Mouse (Mus musculus) adrenal gland, adult 18-20 months (tissue): ENCODE data around the gene Nos1ap. TPM values are rescaled to one million over a fixed set of nuclear protein-coding genes. Genes with fewer than 3 reads are reported as not detected.

Experiments used
- DNase-seq, 2 experiments: peaks; one replicate each; pipeline ENCODE4 v3.0.0; 2021 to 2022; ENCODE audit warnings: low spot score in 2 of 2
- total RNA-seq, 2 experiments: library from RNA; stranded (reverse); gene quantifications; 1 replicate in 1 of 2; 2 replicates in 1 of 2; pipeline ENCODE4 v1.2.3; 2021

The Nos1ap gene
- total RNA-seq, 2 experiments from 2014 or later, result 15.7 to 19.7 TPM

DNA sequence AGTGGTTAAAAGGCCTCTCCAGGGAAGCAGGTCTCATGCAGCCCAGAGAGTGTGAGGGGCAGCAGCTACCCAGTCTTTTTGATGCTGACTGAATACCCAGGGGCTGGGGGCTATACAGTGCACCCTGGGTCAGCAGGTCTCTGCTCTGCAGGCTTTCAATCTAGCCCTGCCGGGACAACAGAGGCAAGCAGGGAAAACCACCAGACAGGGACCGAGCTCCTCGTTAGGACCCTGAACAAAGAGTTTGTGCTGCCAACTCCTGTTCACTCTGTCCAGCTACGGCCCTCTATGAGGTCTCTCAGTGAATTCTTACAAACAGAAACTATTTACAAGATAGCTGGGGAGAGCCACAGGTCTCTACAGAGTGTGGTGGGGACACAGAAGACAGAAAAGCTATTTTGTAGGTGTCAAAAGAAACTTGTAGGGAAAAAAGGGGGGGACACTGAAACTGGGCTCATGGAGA, 86.4 kb downstream of the Nos1ap start:
- DNase-seq, result no peak

DNA sequence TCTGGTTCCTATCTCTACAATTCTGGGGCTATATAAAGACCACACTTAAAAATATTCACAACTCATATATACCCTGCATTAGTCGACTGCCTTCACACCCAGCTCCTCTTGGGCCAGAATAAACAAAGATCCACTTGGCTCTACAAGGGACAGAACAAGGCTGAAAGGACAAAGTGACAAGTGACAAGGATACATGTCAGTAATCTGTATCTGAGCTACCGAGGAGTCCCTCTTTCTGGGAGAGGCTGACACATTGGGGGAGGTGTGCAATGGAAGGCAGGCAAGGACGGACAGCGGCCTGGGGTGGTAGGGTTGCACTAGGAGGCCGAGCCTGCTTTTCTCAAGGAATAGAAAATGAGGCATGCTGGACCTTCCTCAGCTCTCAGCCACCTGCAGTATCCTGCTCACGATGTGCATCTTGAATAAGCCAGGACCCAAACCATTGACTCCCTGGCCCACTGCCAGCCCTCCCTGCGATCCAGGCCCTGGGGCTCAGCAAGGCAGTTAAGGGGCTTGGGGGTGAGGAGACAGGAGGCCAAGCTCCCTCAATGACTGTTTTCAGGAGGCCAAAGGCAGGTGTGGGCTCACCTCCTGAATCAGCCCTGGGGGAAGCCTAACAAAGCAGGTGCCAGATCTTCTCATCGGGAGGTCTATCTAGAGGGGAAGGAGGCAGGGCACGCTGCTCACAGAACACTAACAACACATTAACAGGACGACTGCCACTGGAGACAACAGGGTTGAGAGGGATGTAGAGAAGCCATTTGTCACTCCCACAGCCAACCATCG, 87.0 kb downstream of the Nos1ap start:
- no peak for DNase-seq

DNA sequence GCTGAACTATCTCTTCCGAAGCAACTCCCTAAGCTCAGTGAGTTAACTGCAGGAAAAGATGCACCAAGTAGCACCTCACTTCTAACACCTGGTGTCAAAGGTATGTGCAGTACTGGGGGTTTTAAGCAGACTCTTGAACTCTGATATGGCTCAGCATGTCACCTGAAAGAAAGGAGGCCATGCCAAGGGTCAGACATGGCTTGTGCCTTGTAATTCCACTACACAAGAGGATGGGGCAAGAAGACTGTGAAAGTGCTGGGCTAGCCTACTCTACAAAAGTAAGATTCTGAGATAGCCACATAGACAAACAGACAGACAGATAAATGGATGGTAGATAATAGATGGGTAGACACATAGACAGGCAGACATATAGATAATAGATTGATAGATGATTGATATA, 87.7 kb downstream of the Nos1ap start:
- no peak for DNase-seq

DNA sequence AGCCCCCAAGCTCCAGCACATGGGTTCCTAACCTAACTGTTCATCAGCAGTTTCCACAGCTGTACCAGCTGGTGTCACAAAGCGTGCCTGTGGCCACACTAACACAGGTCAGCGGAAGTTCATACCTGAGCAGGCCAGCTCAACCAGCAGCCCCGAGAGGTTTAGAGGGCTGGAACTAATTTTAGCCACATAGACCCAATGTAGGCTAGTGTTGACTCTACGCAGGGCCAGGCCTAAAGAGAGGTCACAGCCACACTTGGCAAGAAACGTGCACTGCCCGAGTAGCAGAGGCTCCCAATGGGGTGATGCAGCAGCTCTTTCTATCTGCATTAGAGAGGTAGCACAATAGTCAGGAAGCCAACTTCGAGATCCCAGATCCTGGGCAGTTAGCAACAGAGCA, 88.1 kb downstream of the Nos1ap start:
- DNase-seq, result no peak

DNA sequence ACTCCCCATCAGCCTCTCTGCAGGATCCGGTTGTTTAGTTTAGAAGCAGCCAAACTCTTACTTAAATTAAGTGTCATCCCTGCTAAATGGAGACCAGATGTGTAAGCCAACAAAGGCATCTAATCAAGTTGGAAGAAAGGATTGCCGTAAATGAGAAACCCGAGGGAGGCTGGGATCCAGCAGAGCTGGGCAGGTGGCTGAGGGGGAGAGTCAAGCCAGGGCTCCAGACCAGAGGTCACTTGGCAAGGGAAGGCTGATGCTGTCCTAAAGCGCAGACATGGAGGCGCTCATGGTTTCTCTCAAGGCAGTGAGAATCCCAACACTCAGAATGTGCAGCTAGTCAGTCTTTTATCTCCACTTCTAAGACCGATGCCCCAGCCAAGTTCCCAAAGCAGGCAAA, 89.8 kb downstream of the Nos1ap start:
- DNase-seq, result no peak

DNA sequence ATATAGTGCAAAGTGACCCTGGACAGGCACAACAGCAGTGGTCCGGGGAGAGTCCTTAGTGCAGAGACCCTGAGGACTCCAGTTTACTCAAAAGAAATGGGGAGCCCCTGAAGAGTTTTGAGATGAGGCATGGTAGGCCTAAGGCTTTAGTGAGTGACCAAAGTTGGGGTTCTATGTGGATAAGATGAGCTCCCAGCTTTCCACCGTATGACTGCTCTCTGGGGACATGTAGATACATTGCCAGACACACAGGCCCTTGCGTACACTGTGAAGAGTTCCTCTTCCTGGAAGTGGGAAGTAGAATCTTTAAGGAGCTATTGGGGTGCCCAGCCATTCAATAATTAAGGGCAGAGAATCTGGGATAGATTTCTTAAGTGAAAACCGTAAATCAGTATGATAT, 90.2 kb downstream of the Nos1ap start:
- no peak for DNase-seq

DNA sequence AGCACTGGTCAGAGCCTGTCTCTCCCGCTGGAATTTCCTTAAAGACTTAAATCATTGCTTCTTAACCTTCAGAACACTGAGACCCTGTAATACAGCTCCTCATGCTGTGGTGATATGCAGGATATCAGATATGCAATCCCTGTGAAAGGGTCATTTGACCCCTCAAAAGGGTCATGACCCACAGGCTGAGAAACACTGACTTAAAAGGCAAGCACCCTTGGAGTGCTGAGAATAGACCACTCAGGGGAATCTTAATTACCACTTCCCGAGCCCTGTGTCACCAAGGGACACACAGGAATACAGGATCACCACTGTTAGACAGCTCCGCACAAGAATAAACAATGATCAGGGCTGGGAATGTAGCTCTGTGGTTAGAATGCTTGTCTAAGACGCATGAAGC, 91.0 kb downstream of the Nos1ap start:
- DNase-seq, result no peak

DNA sequence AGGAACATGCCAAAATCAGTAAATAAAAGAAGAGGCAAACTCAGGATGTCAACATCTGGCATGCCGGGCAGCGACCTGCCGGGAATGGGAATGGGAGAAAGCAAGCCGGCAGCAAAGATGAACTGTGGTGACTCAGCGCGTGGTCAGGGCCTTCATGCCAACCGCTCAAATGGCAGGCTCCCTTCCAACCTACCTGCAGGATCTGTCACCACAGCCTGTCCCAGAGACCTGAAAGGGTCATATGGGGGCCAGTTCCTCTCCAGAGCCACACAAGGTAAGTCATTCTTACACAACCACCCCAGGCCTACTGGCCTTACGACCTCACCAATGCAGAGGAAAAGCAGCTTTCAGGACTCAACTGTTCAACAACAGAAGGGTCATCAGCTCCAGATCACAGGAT, 93.4 kb downstream of the Nos1ap start:
- DNase-seq, result no peak

DNA sequence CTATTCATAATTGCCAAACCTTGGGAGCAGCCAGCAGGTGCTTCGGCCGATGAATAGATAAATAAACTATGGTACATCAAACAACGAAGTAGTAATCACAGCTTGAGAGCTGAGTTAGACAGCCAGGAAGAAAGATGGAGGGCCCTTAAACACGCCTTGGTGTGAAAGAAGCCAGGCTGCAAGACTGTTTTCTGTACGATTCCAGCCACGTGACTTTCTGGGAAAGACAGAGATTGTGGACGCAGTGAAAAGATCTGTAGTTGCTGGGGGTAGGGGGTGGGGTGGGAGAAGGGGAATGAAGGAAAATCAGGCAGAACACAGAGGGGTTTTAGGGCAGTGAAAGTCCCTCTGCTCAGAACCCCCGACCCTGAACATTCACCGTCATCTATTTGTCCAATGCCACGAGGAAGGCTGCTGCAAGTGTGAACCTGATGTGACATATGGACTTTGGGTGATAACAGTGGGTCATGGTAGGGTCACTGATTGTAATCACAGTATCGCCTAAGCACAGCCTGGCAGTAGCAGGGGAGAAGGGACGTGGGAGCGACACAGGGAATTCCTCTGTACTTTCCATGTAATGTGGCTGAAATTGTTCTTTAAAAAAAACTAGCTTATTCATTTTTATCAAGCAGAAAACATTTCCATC, 94.0 kb downstream of the Nos1ap start:
- DNase-seq, result no peak

DNA sequence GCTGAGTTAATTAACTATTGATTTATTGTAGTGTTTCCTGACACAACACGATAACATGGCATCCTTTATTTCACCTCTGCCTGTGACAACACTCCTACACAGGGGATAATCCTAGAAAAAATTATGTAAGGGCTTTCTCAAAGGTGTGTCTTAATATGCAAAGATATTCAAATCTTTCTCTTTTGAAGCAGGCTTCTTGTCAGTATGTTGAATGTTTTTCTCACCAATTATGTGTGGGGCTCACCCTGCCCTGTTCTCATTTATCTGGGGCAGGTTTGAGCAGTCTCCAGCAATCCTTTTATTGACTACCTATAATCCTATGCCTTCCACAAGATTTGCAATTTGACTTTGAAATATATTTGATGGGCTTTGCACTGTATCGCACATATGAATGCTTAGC, 97.1 kb downstream of the Nos1ap start:
- no peak for DNase-seq

DNA sequence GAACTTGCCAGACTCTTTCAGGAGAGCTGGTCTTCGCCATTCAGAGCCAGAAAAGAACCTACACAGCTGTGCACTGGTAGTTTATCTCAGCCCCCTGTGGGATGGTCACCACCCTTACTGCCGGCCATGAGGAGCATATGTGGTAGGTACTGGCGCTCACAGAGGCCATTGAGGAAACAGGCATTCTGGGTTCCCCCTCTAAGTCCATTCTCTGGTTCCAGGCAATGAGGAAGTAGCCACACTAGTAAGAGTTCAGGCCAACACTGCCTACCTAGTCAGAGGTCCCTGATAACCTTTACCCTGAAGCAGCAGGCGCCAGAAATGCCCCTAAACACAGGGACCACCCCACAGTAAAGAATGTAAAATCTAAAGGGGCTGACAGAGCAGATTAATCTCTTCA, 97.6 kb downstream of the Nos1ap start:
- no peak for DNase-seq

DNA sequence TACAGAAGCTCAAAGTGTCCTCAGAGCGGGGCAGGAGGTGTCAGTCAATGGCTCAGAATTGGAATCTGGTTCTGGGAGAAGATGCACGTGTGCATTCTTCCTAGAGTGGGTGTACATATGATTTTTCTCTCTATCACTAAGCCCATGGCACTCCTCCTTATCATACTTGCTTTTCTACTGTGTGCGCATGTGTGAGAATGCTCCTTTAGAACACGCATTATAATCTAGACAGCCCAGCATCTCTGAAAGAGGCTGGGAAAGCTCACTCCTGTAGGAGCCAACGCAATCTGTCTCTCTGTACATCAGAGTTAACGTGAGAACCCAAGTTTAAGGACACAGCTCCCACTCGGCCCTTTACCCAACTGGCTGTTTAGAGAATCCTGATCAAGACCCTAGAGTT, 99.7 kb downstream of the Nos1ap start:
- DNase-seq, result no peak

DNA sequence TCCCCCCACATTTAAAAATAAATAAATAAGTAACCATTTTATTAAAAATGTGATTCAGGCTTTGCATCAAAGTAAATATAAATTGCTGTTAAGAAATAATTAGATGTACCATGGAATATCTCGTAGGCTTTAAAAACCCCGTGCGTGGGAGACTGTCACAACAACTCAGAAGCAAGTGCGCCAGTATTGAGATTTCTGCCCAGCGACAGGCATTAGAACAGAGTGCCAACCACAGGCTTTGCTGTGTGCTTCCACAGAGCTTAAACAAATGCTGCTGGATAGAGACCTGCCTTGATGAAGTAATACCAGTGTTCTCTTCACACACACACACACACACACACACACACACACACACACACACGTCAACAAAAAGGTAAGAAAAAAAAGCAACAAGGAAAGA, 100.2 kb downstream of the Nos1ap start:
- no peak for DNase-seq

DNA sequence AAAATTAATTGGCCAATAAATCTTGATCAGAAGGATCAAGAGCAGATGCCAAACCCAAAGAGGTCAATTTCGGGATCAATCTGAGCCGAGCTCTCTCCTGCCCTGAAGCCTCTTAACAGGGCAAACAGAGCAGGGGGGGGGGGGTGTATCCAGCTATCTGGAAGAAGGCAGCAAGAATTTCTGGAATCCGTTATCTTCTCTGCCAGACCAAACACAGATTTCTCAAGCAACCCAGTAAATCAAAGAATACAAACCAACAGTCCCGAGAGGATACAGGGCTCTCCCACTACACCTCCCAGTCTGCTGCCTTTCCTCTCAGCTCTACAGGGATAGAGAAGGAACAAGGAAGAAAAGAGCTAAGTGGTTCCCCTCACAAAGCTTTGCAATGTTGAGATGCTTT, 104.5 kb downstream of the Nos1ap start:
- no peak for DNase-seq

DNA sequence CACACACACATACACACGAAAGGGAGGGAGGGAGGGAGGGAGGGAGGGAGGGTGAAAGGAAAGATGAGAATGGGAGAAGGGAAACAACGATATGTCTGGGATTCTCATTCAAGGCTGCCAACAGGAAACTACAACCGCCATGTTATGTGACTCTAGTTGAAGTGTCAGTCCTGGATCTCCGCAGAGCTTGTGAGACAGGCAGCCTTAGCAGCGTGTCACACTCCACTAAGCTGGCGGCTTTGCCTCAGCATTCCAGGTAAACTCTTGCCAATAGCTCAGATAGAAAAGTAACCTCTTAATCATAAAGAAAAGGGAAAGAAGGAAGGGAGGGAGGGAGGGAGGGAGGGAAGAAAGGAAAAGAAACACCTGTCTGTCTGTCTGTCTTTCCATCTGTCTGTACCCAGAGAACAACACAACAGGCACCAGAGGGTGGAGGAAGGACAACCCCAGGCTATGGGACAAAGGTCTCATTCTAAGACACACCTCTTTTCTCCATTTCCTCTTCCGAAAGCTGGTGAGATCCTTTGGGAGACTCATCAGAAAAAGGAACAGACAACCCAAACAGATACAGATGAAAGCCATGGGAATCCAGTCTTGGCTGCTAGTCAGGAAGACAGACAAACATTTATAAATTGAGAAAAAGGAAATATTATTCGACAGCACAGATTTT, 107.3 kb downstream of the Nos1ap start:
- DNase-seq, result no peak

DNA sequence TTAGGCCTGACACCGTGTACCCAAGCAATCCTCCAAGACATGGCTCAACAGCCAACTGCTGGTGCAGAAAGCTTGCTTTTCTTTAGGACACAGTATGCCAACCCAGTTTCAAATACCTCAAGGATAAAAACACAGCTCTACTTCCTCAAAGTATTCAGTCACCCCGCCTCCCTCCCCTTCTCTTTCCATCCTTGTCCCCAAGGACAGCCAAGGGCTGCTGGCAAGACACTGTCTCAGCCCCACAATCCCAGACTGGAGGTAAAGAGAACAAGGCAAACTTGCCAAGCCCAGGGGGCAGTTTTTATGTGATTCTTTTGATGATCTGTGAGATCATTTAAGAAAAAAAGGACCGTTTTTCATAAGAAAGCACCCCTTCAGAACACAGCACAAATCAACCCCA, 108.6 kb downstream of the Nos1ap start:
- DNase-seq, result peak in 1 of 2 experiments; percentile 31

DNA sequence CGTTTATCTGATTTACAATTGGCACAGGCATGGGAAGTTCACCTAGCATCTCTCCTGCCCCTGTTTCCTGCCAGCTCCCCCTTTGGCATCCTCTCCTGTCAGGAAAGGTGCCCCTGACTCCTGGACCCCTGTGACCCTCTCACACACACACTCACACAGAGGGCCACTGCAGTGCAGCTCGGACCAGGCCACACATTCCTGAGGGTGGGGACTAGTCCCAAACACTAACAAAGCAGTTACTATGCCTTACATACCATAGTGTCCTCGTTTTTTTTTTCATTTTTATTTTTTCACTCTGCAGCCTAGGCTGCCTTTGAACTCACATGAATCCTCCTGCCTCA, 110.2 kb downstream of the Nos1ap start:
- no peak for DNase-seq

DNA sequence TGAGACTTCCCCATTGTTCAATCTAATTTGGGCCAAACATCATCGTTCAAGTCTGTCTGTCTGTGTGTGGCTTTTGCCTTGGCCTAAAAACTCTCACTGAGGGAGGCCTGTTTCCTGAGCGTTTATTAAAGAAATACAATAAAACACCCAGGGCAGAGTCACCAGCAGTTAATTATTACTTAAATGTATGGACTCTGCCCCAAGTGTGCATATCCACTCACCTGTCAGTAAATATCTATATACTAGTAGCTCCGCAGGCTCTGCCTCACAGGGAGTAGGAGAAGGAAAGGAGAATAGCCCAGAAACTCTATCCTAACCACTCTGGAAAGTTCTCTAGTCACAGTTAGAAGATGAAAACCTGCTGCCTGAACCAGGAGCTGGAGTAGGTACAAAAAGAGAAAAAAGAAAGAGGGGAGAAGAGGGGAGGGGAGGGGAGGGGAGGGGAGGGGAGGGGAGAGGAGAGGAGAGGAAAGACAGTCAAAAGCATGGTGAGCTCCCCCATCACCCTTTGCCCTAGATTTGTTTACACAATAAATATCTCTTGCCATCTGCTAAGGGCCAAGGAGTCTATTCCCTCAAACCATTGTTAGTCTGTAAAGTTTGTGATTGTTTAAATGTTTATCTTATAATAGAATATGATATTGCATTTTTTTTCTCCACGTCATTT, 110.7 kb downstream of the Nos1ap start:
- DNase-seq, result no peak

DNA sequence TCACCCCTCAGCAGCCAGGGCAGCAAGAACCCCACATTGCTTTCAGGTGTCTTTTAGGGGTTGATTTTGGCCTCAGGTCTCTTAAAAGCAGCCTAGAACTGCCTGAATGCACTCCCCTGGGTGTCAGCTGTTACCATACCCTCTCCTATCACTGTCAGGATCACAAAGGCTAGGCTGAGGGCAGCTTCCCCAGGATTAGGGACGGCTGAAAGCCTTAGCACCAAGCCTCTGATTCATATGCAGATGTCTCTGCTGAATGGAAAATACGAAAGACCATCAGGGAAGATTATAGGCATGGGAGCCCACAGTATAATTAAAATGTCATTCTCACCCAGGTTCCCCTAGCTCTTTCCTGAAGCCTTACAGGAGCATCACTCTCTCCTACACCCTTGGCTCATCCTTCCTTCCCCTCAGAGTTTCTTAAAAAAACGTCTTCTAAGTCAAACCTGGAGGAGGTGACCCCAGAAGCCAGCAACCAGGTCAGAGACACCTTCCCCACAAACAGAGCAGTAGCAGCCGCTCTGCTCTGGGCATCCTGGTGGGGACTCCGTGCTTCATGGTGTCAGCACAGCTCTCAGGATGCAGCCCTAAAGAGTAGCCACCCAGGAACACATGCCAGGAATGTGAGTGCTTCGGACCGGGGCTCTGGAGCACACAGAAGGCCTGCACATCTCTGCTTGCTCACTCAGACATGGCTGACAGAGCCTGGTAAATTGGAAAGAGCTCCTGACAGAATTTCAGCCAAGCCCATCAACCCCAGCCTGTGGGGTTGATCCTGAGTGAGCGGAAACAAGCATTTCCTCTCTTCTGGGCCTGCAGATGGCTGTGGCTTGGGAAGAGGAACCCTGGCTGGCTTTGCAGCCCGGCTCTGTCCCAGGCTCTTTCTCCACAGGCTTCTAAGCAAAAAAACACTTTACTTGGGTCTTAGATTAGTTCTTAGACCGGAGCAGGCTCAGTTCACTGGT, 111.7 kb downstream of the Nos1ap start:
- DNase-seq, result no peak

DNA sequence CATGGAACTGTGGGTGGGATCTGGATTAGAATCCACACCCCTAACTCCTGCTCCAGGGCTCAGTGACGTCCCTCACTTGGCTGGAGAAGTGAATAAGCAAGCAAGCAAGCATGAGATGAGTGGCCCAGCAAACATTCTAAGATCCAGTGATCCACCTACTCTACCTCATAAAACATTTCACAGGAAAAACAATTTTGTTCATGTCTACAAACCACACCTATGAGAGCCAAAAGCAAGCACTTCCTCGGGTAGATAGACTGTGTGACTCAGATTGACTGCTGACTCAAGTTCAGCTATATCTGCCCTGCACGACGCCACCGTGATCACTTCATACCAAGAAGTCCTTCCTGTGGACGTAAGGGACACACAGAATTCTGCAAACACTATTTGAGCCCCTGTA, 116.2 kb downstream of the Nos1ap start:
- no peak for DNase-seq

DNA sequence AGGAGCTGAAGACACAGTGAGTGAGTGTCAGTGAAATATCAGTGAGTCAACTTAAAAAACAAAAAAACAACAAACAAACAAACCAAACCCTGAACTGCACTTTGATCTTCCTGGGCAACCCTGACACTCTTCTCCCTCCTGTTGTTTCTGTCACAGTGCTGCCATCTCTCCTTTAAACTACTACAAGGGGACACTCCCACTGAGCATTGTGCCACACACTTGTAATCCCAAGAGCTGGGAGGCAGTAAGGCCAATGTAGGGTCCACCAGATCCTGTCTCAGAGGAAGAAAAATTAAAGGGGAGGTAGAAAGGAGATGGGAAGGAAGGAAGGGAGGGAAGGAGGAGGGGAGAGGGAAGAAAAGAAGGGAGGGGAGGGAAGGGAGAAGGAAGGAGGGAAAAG, 116.8 kb downstream of the Nos1ap start:
- DNase-seq, result no peak
